Mouse (Mus musculus) spleen, postnatal 4 days (tissue): ENCODE measurements at regions not wholly inside any gene's neighbourhood (a gene's known extent, or its start where the extent isn't known, plus 50 kb on each side); places are given as distances from the start of the nearest gene placed in this dataset.

ENCODE experiments used
- DNase-seq, 2 experiments: peaks; one replicate each; pipeline ENCODE4 v3.0.0; 2022; ENCODE audit warnings: low spot score in 2 of 2

- DNase-seq = no peak
Measured at GRCm38 (mm10) chr13:25893150-25893549, 622.8 kb upstream of the Nrsn1 start.

- DNase-seq = no peak
Measured at GRCm38 (mm10) chr13:25882818-25883217, 612.5 kb upstream of the Nrsn1 start.

DNA sequence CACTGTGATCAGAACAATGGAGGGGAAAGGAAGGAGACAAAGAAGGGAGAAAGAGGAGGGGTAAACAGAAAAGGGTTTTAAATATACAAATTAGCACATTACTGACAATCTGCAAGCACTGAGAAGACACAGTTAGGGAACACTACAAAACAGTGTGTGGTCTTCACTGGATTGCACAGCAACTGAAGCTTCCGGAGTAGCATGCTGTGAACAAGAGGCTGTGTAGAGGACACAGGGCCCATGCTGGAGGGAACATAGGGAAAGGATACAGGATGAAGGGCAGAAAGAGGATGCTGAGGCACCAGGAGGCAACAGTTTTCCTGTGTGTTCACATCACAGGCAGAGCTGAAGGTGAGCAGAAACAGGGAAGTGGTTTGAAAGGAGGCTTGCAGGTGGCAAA lies 598.6 kb upstream of the Nrsn1 start:
- no peak for DNase-seq

GRCm38 (mm10) chr13:25858207-25858606 lies 587.9 kb upstream of the Nrsn1 start:
- no peak for DNase-seq

- no peak for DNase-seq
Measured at GRCm38 (mm10) chr13:25857569-25857968, 587.3 kb upstream of the Nrsn1 start.

DNA sequence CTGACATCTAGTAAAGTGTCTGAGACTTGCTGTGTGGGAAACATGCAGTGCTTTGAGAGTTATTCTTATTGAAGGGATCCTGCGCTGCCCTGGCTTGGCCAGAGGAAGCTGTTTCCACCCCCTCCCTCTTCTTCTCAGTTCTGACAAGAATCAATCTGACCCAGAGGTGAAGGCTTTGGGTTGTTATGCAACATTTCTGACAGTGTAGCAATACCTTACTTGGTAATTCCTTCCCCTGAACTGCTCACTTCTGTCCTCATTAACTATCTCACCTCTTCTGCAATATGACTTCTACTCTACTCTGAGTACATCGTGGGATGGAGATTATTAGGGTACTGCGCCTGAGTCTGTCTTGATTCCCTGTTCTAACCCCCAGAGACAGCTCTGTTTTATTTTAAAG lies 586.8 kb upstream of the Nrsn1 start:
- no peak for DNase-seq

DNA sequence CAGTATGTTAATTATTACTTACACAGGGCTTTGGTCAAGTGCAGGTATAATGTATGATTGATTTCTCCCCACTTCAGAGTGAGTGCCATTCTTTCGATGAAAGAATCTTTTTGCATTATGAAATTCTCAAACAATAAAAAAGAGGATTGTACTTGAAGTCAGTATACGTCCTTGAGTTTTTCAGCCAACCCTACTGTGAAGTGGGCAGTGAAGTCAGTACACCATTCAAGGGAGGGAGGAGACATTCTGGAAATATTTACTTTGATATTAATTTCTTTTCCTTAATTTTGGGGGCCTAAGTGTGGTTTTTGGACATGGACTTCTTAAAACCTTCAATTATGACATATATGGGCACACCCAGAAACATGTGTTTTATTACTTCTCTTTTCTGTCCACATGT lies 586.2 kb upstream of the Nrsn1 start:
- no peak for DNase-seq

DNA sequence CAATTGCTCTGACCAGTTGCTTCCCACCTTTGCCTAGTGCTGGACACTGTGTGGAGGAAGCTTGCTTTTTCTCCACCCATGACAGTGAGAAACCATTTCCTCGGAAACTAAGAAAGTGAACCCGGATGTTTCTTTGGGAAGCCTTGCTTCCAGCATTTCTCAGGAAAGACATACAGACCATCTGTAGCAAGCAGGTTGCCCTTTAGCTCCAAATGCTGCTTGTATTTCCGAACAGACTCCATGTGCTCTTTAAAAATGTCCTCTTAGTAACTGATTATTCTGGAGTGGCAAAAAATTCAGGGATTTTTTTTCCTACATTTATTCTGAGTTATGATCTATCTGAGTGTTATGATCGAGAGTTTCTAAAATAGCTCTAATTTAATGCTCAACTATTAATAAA lies 577.9 kb upstream of the Nrsn1 start:
- DNase-seq = no peak

DNA sequence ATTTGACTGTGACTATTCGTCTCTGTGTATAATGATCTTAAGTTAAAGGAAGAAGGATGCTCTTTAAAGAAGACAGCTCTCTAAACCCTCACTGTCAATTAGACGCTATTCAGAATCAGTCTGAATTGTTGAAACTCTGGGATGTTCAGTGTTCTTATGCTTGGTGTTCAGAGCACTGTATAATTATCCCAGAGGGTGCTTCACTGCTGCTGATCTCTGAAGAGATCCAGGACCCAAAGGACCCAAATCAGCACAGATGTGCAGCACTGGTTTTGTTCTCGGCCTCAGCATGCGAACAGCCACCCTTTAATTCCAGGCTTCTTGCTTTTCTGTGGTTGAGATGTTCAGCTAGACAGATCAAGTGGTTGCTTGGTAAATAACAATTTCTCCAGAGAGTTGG lies 567.9 kb upstream of the Nrsn1 start:
- DNase-seq = no peak

DNA sequence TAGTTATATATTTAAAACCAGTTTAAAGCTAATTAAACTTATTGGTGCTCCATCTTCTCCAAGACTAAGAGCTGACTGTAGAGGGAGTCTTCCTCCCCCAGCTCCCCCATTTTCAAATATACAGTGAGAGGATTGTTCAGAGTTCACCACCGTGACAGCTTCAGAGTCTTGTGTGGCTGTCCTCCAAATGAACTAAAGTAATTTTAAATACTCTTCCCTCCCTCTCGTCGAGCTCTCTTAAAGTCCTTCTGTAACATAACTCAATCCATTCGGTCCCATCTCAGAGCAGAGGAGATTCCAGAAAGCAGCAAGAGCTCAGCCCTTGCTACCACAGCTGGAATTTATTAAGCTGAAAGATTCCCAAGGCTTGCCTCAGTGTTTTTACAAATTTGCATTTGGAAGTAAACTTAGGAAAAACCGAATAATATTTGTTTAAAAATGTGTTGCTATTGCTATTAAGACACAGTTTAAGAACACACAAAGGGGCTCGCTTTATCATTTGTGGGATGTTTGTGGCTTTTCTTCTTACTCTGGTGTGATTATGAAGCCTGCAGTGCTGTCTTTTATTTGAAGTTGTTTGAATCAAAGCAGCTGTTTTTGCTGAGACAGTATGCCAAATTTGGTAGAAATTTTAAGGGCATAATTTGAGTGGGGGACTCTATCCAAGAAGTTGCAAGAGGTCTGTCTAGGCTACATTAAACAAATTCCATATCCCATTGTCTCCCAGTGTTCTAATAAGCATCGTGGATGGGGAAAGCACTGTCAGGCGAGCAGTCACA lies 559.0 kb upstream of the Nrsn1 start:
- DNase-seq = no peak

GRCm38 (mm10) chr13:25808564-25809253 lies 538.4 kb upstream of the Nrsn1 start:
- DNase-seq = no peak

- no peak for DNase-seq
Measured at GRCm38 (mm10) chr13:25793216-25793803, 523.0 kb upstream of the Nrsn1 start.

DNA sequence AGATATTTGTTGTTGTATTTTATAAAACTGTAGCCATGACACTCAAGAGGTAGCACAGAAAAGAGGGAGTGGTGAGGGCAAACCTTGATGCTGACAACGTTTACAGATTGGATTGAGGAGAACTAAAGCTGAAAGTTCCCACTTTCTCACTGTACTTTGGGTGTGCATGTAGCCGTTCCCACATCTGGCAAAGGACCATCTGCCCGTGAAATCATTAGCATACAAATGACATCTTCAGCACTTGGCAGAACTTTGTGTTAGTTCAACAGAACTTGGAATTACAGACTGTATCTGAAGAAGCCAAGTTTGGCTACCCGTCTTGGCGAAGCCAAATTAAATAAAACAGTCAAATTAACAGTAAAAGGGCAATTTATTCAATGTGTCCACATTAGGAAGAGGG lies 510.9 kb upstream of the Nrsn1 start:
- DNase-seq = no peak

DNA sequence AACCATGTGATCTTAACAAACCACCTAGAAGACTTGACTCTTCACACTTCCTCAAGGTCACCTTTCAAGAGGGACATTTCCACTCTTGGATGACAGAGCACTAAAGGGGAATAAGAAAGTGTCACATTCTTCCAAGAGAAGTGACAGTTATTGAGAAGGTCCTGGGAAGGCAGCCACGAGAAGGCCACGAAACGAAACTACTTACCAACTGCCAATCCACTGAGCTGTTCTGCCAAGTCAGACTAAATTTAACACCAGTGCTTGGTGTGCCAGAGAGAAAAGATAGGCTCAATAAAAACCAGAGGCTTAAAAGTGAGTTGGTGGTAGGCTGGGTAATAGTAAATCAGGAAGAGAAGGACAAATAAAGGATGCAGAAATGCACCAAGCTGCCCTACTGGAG lies 507.4 kb upstream of the Nrsn1 start:
- no peak for DNase-seq

DNA sequence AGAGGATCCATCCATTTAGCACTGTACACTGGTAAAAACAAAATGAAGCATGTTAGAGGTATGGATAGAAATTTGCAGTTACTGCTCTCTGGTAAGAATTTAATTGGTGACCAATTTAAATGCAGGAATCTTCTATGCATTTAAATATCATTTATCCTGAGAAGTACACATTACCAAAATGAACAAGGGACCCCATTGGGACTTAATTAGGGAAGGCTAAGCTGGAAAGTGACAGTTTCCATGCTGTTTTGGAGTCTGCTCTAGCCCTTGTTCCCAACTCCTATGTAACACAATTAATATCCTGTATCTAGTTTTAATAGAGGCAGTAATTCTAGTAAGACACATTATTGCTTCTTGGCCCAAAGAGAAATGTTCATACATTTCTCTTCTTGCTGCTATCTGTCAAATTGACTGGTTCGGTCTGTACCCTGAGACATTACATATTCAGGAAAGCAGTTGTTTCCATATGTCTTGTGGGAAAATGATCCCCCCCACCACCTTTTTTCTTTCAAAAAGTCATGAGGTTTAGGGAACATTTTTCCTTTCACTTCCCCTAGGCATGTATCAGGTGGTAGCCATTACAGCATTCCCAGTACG lies 504.4 kb upstream of the Nrsn1 start:
- no peak for DNase-seq

DNA sequence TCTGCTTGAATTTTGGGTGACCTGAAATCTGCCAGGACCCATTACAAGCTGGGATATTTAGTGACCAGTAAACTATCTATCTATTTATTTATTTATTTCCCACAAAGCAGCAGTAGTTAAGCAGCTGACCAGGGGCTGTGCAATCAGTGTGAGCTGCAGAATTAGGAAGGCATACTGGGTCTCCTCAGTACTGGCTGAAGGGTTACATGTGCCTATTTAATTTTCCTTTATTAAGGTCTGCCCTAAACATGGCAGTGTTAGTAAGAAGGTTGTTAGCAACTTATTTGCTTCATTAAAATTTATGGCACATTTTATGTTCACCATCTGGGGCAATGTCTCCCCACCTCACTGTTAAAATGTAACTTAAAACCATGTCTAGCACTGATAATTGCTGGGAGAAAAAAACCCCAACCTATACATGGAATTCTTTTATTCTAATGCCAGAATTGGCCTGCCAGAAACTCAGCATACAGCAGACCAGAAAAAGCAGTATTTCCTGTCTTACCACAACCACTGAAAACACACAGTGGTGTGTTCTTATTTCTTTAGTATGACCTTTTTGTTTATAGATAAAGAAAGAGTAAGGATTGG lies 484.3 kb upstream of the Nrsn1 start:
- no peak for DNase-seq

GRCm38 (mm10) chr13:25751409-25751777 lies 481.1 kb upstream of the Nrsn1 start:
- no peak for DNase-seq

- no peak for DNase-seq
Measured at GRCm38 (mm10) chr13:25750460-25751408, 480.4 kb upstream of the Nrsn1 start.

- no peak for DNase-seq
Measured at GRCm38 (mm10) chr13:25738601-25739000, 468.3 kb upstream of the Nrsn1 start.

DNA sequence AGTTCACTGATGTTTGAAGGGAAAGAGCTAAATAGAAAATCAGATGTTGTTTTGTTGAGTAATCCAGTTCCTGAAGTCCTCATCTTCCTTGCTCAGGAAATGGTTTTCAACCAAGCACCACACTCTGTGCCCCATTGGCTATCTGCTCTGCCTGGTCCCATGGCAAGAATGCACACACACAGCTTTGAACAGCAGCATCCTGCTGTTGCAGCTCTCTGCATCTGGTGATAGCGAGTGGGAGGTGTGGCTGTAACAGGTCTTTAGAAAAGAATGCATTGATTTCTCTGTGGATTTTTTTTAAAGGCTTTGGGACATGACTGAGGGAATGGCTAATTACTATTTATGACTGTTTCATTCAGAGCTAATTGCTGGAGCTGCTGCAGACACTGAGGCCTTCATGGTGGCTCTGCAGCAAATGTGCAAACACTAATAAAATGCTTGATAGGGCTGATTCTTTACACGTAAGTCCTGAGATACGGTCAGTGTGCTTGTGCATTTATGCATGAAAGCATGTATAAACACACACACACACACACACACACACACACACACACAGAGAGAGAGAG lies 459.1 kb upstream of the Nrsn1 start:
- DNase-seq = no peak
